Mouse (Mus musculus) megakaryocyte, adult 5-6 weeks (primary cell): ENCODE data around the gene Mb. TPM values are rescaled to one million over a fixed set of nuclear protein-coding genes. Genes with fewer than 3 reads are reported as not detected.
"Not testable (repeated sequence)": the region's sequence is repeated elsewhere in the genome, so short reads cannot be mapped to it uniquely, and the experiment has no call there.

Experiments used
- ATAC-seq: 2 replicates; pipeline ENCODE4 v1.8.0; 2016; ENCODE audit warnings: mild to moderate bottlenecking, inconsistent platforms; ENCODE audit not compliant: poor library complexity, severe bottlenecking
- total RNA-seq, 2 experiments: library from RNA; stranded (forward) in 1 of 2; stranded (reverse) in 1 of 2; fragments of 153-499, 151-499 nt in 1 of 2; fragments of 221-1000, 200-1000 nt in 1 of 2; gene quantifications; 2 replicates each; pipeline versions ENCODE4 v1.2.3 to v1.2.4; 2015 to 2017

Mb gene
- total RNA-seq, 2 experiments from 2014 or later: not detected

- no peak for ATAC-seq
Observed at GRCm38 (mm10) chr15:77066233-77066632, 15.8 kb upstream of the Mb start.

- ATAC-seq: no peak
Observed at GRCm38 (mm10) chr15:77065259-77065852, 14.9 kb upstream of the Mb start.

- ATAC-seq: no peak
Observed at GRCm38 (mm10) chr15:77062746-77063145, 12.3 kb upstream of the Mb start.

GRCm38 (mm10) chr15:77059416-77059815 is 8.9 kb upstream of the Mb start:
- not testable (repeated sequence) for ATAC-seq

DNA sequence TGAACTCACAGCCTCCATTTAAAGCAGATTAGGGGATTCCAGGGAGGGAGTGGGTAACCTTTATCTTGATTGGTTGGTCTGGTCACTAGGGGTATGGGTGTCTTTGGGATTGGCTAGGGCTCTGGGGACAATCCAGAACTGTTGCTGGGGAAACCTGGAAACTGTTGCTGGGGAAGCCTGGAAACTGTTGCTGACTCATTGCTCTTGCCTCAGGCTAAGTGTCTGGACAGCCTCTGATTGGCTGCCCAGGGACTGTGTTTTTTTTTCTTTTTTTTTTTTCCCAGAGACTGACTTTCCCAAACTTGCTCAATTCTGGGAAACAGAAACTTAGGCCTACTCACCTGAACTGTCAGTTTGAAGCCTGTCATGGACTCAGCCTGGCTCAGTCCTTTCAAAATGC is 8.1 kb upstream of the Mb start:
- ATAC-seq: no peak

DNA sequence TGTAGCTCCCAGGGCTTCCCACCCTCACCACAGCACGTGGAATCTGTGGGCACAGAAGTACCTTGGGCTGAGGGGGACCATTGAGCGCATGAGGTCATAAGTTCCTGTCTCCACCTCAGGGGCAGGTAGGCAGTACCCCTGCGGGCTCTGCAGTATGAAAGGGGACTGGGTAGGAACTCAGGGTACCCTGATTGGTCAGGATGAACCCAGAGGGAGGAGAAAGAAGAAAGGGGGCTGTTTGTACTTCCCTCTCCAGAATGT is 6.3 kb upstream of the Mb start:
- ATAC-seq: no peak

DNA sequence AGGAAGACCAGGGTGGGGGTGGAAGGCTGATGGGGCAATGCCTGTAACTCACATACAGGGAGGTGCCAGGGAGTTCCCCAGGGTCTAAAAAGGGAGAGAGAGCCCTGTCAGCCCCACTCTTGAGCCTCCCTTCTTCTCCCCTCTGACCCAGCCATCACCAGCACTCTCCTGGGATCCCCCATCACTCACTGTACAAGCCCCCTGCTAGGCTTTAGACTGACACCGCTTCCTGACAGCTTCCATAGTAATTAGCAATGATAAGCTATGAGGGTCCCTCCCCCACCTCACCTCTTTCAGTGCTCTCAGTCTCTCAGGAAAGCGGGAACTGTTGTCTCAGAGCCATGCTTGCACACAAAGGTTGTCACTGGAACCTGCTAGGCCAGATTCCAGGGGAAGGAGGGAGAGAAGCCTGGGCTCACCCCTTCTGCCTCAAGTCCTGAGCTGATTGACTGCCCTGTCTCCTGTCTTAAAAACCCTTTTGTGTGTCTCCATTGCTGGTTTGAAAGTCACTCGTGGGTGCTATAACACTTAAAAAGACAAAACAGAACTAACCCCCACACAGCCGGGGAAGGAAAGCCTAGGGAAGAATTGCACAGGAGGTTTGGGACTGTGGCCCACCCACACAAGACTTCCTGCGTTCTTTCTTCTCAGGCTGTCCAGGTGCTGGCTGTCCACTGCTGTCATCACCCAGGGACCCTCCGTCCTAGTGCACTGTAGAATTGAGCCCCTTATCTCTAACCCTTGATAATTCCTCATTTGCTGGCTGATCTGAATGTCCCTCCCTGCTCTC is 5.7 kb upstream of the Mb start:
- no peak for ATAC-seq

DNA sequence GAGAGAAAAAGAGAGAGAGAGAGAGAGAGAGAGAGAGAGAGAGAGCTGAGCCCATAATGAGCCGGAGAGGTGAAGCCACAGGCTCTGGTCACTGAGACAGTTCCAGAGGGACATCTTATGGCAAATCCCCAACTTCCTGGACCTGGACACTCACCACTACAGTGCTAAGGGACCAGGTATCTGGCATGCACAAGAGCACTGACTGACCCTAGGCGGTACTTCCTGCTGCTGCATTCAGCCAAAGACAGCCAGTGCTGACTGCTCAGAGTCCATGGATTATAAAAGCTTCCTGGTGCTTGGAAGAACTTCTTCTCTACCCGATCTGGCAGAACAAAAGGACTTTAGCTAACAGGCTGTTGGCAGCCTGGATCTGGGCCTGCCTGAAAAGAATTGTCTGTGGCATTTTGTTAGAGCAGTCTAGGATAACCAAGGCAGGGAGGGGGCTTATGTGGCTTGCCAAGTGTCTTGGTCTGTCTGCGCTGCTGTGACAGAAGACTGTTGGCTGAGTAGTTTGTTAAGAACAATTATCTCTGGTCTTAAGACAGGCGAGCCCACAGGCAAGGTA is 4.2 kb upstream of the Mb start:
- ATAC-seq: no peak

GRCm38 (mm10) chr15:77053021-77053420 is 2.6 kb upstream of the Mb start:
- ATAC-seq: no peak

DNA sequence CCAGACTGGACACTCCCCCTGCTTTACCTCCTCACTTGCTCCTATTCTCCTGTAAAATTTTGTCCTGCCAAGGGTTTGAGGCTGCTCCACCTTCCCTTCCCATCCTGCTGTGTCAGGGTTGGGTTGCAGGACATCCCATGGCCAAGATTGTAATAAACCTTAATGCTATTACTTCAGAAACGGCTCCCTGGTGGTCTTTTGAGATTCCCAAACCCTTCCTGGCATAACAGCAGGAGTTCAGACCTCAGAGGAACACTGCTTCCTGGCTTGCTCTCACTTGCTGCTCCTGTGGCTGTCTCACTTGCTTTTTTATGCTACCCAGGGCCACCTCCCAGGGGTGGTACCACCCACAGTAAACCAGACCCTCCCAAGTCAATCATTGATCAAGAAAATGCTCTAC is 1.7 kb upstream of the Mb start:
- no peak for ATAC-seq

GRCm38 (mm10) chr15:77045609-77046008 is 4.9 kb downstream of the Mb start:
- no peak for ATAC-seq

GRCm38 (mm10) chr15:77044597-77045320 is 5.7 kb downstream of the Mb start, which contains the start of gene Apol6:
Gene Apol6 (plus strand): TSS chr15:77044729.
- ATAC-seq: no peak

DNA sequence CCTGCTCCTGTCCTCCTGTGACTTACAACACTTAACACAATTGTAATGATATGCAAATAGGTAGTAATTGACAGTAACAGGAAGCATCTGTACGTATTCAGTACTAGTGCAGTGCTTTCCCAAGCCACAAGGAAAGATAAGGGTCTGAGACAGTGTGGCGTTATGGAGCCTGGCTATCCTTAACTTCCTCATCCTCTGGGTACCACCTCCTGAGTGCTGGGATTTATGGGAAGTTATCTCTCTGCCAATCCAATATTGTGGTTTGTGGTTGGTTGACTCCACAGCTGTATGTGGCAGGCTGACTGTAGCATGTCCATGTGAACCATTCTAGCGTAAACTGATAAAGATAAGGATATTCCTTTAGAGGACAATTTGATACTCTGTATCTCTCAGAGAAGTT is 9.7 kb downstream of the Mb start:
- ATAC-seq: no peak

DNA sequence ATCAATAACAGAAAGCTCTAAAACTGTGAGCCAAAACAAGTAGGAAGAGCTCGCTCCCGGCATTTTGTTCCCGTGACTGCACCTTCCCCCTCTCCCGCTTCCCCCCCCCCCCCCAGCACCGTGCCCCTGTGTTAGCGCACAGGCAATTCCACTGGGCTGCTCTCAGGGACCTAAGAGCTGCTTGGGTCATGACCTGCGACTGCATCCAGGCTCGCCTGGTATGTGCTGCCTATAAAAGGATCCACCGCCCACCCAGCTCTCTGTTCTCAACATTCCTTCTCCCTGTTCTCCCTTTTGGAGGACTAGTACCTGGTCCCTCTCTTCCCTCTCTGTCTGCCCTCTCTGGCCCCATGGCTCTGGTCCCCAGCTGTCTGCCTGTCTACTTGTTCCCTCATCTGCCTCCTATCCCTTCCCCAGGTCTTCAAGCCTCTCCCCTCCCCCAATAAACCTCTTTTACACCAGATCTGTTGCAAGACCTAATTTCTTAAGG is 11.2 kb downstream of the Mb start:
- no peak for ATAC-seq

- ATAC-seq: no peak
Observed at GRCm38 (mm10) chr15:77037278-77038161, 12.9 kb downstream of the Mb start.

- no peak for ATAC-seq
Observed at GRCm38 (mm10) chr15:77036989-77037277, 13.5 kb downstream of the Mb start.

DNA sequence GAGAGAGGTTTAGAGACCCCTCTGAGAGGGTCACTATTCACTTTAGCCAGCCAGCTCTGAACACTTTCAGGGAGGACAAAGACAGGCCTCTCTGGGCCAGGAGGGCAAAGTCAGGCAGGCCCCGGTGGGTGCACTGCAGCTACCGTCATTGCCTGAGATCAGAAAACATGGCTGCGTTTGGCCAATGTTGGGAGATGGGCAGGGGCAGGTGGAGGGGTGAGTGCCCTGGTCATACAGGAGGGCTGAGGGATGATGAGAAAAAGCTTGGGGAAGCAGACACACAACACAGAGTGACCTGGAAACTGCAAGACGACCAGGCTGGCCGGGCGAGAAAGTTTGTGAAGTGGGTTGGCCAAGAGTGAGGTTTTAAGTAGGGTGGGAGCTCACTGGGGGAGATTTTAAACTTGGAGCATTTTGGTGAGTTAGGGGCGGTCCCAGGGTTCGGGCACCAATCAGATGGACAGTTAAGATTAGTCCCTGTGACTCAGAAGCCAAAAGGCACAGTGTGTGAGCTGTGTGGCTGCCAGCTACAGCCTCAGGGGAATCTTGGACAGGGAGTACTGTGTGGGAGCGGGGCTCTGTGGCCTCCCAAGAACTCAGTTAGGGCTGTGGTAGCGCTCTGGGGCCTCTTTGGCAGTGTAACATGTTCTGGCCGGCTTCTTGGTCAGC is 14.0 kb downstream of the Mb start:
- ATAC-seq: no peak

- no peak for ATAC-seq
Observed at GRCm38 (mm10) chr15:77035643-77036042, 14.8 kb downstream of the Mb start.

GRCm38 (mm10) chr15:77034526-77034925 is 15.9 kb downstream of the Mb start:
- ATAC-seq: no peak

- ATAC-seq: no peak
Observed at GRCm38 (mm10) chr15:77031271-77031670, 19.2 kb downstream of the Mb start.
